8 mouse cellular contexts compared by ENCODE assay signal in genomic region chr13:107847179-107848012, GRCm38 (mm10).
A peak's percentile ranks its signal among the peaks of the same experiment; 100 is the strongest.
DNase-seq lines count a peak whose midpoint lies in the region; ATAC-seq and TF ChIP-seq lines count a peak whose summit lies in the region.

No protein-coding gene starts in this region.

- no peak for TF ChIP-seq CTCF in left cerebral cortex, adult 2 months (IDR thresholded peaks at IDR 0.05)

- no peaks in the 10 kb centered on the region for H3K36me3 ChIP-seq in hindbrain, embryonic 11.5 days (ENCODE audit: control insufficient read depth, insufficient read depth, low read length)
- no peaks in the 10 kb centered on the region for H3K36me3 ChIP-seq in limb, embryonic 14.5 days (ENCODE audit: control insufficient read depth, insufficient read depth, low read length)
- no peaks in the 10 kb centered on the region; the same call in 1 of the 2 replicates for H3K36me3 ChIP-seq in neural tube, embryonic 11.5 days (ENCODE audit: control insufficient read depth, insufficient read depth, low read length)

- H3K27ac ChIP-seq in left cerebral cortex, adult 2 months: peak overlapping the region; percentile 50; the same call in 1 of the 2 replicates
- no peak overlapping the region for H3K27ac ChIP-seq in hindbrain, embryonic 11.5 days (ENCODE audit: low read depth, low read length)
- peak overlapping the region; percentile 40; the same call in 1 of the 2 replicates for H3K27ac ChIP-seq in limb, embryonic 14.5 days (replicated peaks; ENCODE audit: low read depth, low read length)
- peak overlapping the region; percentile 21; the same call in 1 of the 2 replicates for H3K27ac ChIP-seq in neural tube, embryonic 11.5 days (ENCODE audit: low read depth, low read length)

- no peak overlapping the region for H3K4me2 ChIP-seq in hindbrain, embryonic 11.5 days (replicated peaks; ENCODE audit: low read depth, low read length)
- H3K4me2 ChIP-seq in limb, embryonic 14.5 days (replicated peaks; ENCODE audit: low read depth, low read length, severe bottlenecking): peak overlapping the region; percentile 41
- H3K4me2 ChIP-seq in neural tube, embryonic 11.5 days (ENCODE audit: low read depth): no peak overlapping the region

- peak; percentile 41; the same call in 1 of the 2 replicates for ATAC-seq in hindbrain, embryonic 11.5 days (ENCODE audit: low FRiP score)
- no peak for ATAC-seq in limb, embryonic 14.5 days (ENCODE audit: low FRiP score, low read depth)
- ATAC-seq in neural tube, embryonic 11.5 days (ENCODE audit: insufficient read depth, low FRiP score, low TSS enrichment): no peak

- intact Hi-C loops in left cerebral cortex, adult 2 months (cut with DNase I): loop anchor here (5.0 kb wide), 1 partner anchor 40 kb away; no protein-coding TSS in a partner anchor

- no peaks in the 10 kb centered on the region for H3K27me3 ChIP-seq in hindbrain, embryonic 11.5 days (ENCODE audit: control insufficient read depth, insufficient read depth, low read length)
- H3K27me3 ChIP-seq in limb, embryonic 14.5 days (ENCODE audit: control insufficient read depth, insufficient read depth, low read length): no peaks in the 10 kb centered on the region
- no peaks in the 10 kb centered on the region for H3K27me3 ChIP-seq in neural tube, embryonic 11.5 days (ENCODE audit: control insufficient read depth, insufficient read depth, low read length)

- WGBS in hindbrain, embryonic 11.5 days: 53% methylated on average over 18 of the region's 18 CpGs
- WGBS in limb, embryonic 14.5 days: 35% methylated on average over 18 of the region's 18 CpGs
- 52% methylated on average over 18 of the region's 18 CpGs for WGBS in neural tube, embryonic 11.5 days

- no peak for DNase-seq in left cerebral cortex, adult 2 months (ENCODE audit: extremely low spot score in 1 of 2, low spot score in 2 of 2)
- DNase-seq in left cerebral cortex, adult 11 months (ENCODE audit: low spot score): no peak
- no peak for DNase-seq in hindbrain, embryonic 11.5 days (ENCODE audit: low spot score)
- DNase-seq in limb, embryonic 14.5 days (ENCODE audit: low spot score): no peak
- DNase-seq in neural tube, embryonic 11.5 days (ENCODE audit: low spot score): no peak
- DNase-seq in spleen, adult 12 weeks (ENCODE audit: low spot score): no peak
- DNase-seq in layer of hippocampus, adult 11-12 months (ENCODE audit: low spot score): no peak
- no peak for DNase-seq in frontal cortex, postnatal 10 days (ENCODE audit: low spot score in 2 of 2)

- H3K4me3 ChIP-seq in left cerebral cortex, adult 2 months: peak overlapping the region; percentile 11
- H3K4me3 ChIP-seq in hindbrain, embryonic 11.5 days (ENCODE audit: low read depth, low read length): no peak overlapping the region
- peak overlapping the region; percentile 4 for H3K4me3 ChIP-seq in limb, embryonic 14.5 days (replicated peaks; ENCODE audit: low read length)
- H3K4me3 ChIP-seq in neural tube, embryonic 11.5 days (ENCODE audit: low read depth, low read length): no peak overlapping the region

- TF ChIP-seq POLR2A in limb, embryonic 14.5 days (IDR thresholded peaks at IDR 0.05; ENCODE audit: borderline replicate concordance, extremely low read depth, insufficient read depth, insufficient read length): no peak

- H3K9ac ChIP-seq in hindbrain, embryonic 11.5 days (ENCODE audit: low read depth, low read length): no peak overlapping the region
- H3K9ac ChIP-seq in limb, embryonic 14.5 days (ENCODE audit: low read depth, low read length, severe bottlenecking): peak overlapping the region; percentile 6; the same call in 1 of the 2 replicates
- no peak overlapping the region for H3K9ac ChIP-seq in neural tube, embryonic 11.5 days (ENCODE audit: low read length)

- peaks cover 12% of the 10 kb centered on the region for H3K4me1 ChIP-seq in hindbrain, embryonic 11.5 days (replicated peaks; ENCODE audit: control insufficient read depth, insufficient read depth, low read length)
- H3K4me1 ChIP-seq in limb, embryonic 14.5 days (ENCODE audit: control insufficient read depth, insufficient read depth, low read length): peaks cover 24% of the 10 kb centered on the region
- peaks cover 21% of the 10 kb centered on the region for H3K4me1 ChIP-seq in neural tube, embryonic 11.5 days (ENCODE audit: control insufficient read depth, insufficient read depth, low read length)

- H3K9me3 ChIP-seq in hindbrain, embryonic 11.5 days (ENCODE audit: control insufficient read depth, low read length): no peaks in the 10 kb centered on the region
- H3K9me3 ChIP-seq in limb, embryonic 14.5 days (ENCODE audit: control insufficient read depth, low read length): no peaks in the 10 kb centered on the region
- H3K9me3 ChIP-seq in neural tube, embryonic 11.5 days (ENCODE audit: control insufficient read depth, low read length): no peaks in the 10 kb centered on the region

Comparison
In these comparisons a context has a peak if more than half of its experiments do, and no peak if none do; other contexts are left out.
1. H3K4me3 ChIP-seq: peak in left cerebral cortex, adult 2 months (single experiment) and limb, embryonic 14.5 days (single experiment); none in hindbrain, embryonic 11.5 days (single experiment) and neural tube, embryonic 11.5 days (single experiment).